Mouse (Mus musculus): ENCODE data around the gene Tmem86a.

GRCm38 (mm10) chr7:47073536-47074521 is 23.4 kb downstream of the Tmem86a start:
- TF ChIP-seq GATA1 (IDR thresholded peaks at IDR 0.05; ENCODE audit: borderline replicate concordance, low read length) (no peak), FLI1 (IDR thresholded peaks at IDR 0.05; ENCODE audit: low read length) (no peak)
